Mouse (Mus musculus): ENCODE measurements around the gene Snrnp70. TPM values are rescaled to one million over a fixed set of nuclear protein-coding genes. Genes with fewer than 3 reads are reported as not detected.

Snrnp70 gene
- polyA plus RNA-seq (2016; fragmentation: Nextera tagmentation; extraction: Ambion mirVana): 285 and 300 TPM in 2 replicates

GRCm38 (mm10) chr7:45395578-45396336 lies at the start of gene Snrnp70:
Gene Snrnp70 (minus strand): TSS chr7:45395742.
- Histone ChIP-seq H3K9ac (peak within 1 kb of the TSS; percentile 93), H3K27ac (peak within 1 kb of the TSS; percentile 99), H3K9me3 (replicated peaks) (no peaks in the 10 kb centered on the region), H3K4me2 (replicated peaks) (peak within 1 kb of the TSS; percentile 84), H3K4me3 (peak within 1 kb of the TSS; percentile 86), H3K27me3 (no peaks in the 10 kb centered on the region), H3K36me3 (peaks cover 17% of the 10 kb centered on the region), H3K4me1 (peaks cover 19% of the 10 kb centered on the region)
- under 1% methylated on average over 60 of the region's 60 CpGs for WGBS
- peak; percentile 97 for ATAC-seq (ENCODE audit: low FRiP score)

DNA sequence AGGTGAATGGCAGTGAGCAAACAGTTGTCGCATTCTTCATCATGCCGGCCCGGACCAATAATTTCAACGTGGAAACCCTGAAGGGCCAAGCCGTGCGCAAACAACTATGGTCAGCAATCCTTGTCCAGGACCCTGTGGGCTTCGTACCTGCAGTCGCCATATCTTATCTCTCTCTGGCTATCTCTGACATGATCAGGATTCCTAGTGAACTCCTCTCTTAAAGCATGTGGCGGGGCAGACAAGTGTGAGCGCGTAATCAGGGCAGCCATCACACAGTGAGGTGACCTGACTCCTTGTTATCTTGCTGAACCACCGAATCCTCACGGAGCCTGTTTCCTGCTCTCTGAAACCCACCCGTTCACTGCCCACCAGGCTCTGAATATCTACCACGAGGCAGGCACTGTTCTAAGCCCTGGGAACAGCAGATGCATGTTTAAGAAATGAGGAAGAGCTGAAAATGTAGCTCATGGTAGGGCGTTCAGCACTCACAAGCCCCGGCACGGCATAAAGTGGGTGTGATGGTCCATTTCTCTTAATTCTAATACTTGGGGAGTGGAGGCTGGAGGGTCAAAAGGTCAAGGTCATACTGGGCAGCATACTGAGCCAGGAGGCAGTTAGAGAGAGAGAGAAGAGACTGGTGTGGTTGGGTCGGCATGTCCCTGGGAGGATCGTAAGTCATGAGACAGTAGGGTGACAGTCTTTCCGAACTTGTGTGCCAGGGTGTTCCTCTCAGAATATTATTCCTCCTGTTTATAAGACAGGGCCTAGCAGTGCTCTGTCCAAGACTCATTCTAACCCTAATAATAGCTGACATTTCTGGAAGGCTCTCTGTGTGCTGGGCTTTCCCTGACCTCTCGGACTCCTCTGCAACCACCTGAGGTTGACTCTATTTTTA lies 48.2 kb upstream of the Snrnp70 start:
- H3K9ac ChIP-seq: no peak overlapping the region

GRCm38 (mm10) chr7:45437521-45438276 lies 42.2 kb upstream of the Snrnp70 start, which contains the start of gene Ruvbl2:
Gene Ruvbl2 (minus strand): TSS chr7:45438096.
- ATAC-seq (ENCODE audit: low FRiP score): no peak
- Histone ChIP-seq H3K9me3 (replicated peaks) (no peaks in the 10 kb centered on the region), H3K27me3 (no peaks in the 10 kb centered on the region), H3K4me2 (replicated peaks) (peak within 1 kb of the TSS; percentile 24; the same call in 1 of the 2 replicates), H3K4me1 (peaks cover 39% of the 10 kb centered on the region), H3K9ac (no peak within 1 kb of the TSS; the same call in 1 of the 2 replicates), H3K4me3 (no peak within 1 kb of the TSS), H3K36me3 (peaks cover 19% of the 10 kb centered on the region), H3K27ac (no peak within 1 kb of the TSS)
- 28% methylated on average over 19 of the region's 19 CpGs for WGBS

More for the DNA sequence above, 48.2 kb upstream of the Snrnp70 start:
- Histone ChIP-seq H3K27me3 (no peaks in the 10 kb centered on the region), H3K4me1 (no peaks in the 10 kb centered on the region; the same call in 1 of the 2 replicates), H3K36me3 (peaks cover 52% of the 10 kb centered on the region), H3K27ac (no peak overlapping the region), H3K4me3 (no peak overlapping the region), H3K9me3 (replicated peaks) (no peaks in the 10 kb centered on the region), H3K4me2 (replicated peaks) (no peak overlapping the region)
- ATAC-seq (ENCODE audit: low FRiP score): no peak
- WGBS: 90% methylated on average over 22 of the region's 22 CpGs

DNA sequence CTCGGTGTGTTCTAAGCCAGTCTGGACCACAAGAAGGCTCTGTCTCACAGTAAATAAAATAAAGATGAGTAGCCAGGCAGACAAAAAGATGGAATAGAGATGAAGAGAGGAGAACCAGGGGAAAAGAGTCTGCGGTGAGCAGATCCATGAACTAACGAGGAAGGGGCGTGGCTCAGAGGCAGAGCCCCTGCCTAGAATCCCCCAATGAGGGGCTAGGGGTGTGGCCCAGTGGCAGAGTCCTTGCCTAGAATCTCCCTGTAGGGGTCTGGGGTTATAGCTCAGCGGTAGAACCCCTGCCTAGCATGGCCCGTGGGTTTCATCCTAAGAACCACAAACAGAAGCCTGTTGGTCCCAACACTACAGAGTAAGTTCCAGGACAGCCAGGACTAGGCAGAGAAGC lies 41.5 kb upstream of the Snrnp70 start:
- Histone ChIP-seq H3K9ac (no peak overlapping the region; the same call in 1 of the 2 replicates), H3K4me3 (no peak overlapping the region), H3K9me3 (replicated peaks) (no peaks in the 10 kb centered on the region), H3K4me2 (replicated peaks) (0 out of 2 replicates have a peak overlapping the region, but pooled peaks have one; percentile 24), H3K36me3 (peaks cover 15% of the 10 kb centered on the region), H3K4me1 (peaks cover 41% of the 10 kb centered on the region), H3K27ac (no peak overlapping the region), H3K27me3 (no peaks in the 10 kb centered on the region)
- ATAC-seq (ENCODE audit: low FRiP score): no peak
- WGBS: 25% methylated on average over 6 of the region's 6 CpGs

GRCm38 (mm10) chr7:45436444-45436843 lies 40.9 kb upstream of the Snrnp70 start:
- Histone ChIP-seq H3K36me3 (peaks cover 21% of the 10 kb centered on the region), H3K9ac (no peak overlapping the region), H3K27ac (no peak overlapping the region), H3K4me2 (replicated peaks) (no peak overlapping the region; the same call in 1 of the 2 replicates), H3K4me3 (no peak overlapping the region), H3K4me1 (peaks cover 43% of the 10 kb centered on the region), H3K9me3 (replicated peaks) (no peaks in the 10 kb centered on the region), H3K27me3 (no peaks in the 10 kb centered on the region)
- WGBS: 93% methylated on average over 5 of the region's 5 CpGs
- no peak for ATAC-seq (ENCODE audit: low FRiP score)

DNA sequence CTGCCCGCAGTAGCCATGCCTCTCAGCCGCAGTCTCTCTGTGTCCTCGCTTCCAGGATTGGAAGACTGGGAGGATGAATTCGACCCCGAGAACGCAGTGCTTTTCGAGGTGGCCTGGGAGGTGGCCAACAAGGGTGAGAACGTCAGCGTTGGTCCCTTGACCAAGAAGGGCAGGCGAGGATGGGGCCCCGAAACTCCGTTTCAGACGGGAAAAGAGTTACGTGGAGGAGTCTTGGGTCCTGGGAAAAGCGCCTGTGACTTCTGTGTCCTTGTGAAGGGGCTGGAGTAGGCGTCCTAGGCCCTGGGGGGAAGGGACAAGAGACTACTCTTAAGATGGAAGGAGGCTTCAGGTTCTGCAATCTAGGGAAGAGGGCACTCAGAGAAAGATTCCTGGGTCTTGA lies 39.5 kb upstream of the Snrnp70 start:
- no peaks in the 10 kb centered on the region for H3K9me3 ChIP-seq (replicated peaks)
- no peak for ATAC-seq (ENCODE audit: low FRiP score)
- H3K36me3 ChIP-seq: peaks cover 26% of the 10 kb centered on the region
- H3K4me3 ChIP-seq: peak overlapping the region; percentile 88
- peak overlapping the region; percentile 14; the same call in 1 of the 2 replicates for H3K27ac ChIP-seq
- WGBS: 5% methylated on average over 16 of the region's 16 CpGs
- no peaks in the 10 kb centered on the region for H3K27me3 ChIP-seq
- peaks cover 44% of the 10 kb centered on the region for H3K4me1 ChIP-seq
- peak overlapping the region; percentile 99 for H3K4me2 ChIP-seq (replicated peaks)
- peak overlapping the region; percentile 62 for H3K9ac ChIP-seq

DNA sequence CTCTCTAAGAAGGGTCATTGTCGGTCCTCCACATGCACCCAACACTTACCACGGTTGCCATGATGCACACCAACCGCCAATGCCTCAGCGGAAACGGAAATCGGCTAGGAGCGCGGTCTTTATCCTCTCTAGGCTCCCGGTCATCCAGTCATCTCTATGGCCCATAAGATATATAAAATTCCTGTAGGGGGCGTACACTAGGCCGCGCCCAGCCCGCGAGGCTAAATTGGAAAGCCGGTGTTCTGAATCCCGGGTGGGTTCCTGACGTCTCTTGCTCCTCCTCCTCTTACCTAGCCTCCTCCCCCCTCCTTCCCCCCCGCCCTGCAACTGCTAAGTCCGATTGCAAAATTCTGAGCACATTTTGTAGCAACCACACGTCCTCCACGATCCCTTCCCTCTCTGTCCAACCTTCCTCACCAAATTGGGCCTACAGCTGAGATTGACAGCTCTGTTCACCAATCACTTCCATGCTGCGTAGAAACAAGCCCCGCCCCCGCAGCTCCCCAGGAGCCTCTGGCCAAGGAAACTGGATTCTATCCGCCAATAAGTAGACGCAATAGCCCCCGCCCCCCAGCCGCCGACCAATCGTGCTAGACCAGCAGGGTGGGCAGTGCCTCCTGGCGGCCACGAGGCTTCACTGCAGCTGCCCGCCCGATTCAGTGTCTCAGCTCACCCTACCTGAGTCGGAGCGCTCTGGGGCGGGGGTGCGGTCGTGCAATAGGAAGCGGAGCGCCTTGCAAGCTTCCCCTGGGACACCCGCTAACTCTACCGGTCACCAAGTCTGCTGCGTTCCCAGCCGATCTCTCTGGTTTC lies 38.9 kb upstream of the Snrnp70 start, which contains the start of gene Gys1:
Gene Gys1, plus strand, starts transcription at position 642 of the 813 bp plus-strand sequence.
- ATAC-seq (ENCODE audit: low FRiP score): peak; percentile 97
- peaks cover 27% of the 10 kb centered on the region for H3K36me3 ChIP-seq
- peak within 1 kb of the TSS; percentile 92 for H3K27ac ChIP-seq
- peak within 1 kb of the TSS; percentile 89 for H3K9ac ChIP-seq
- peak within 1 kb of the TSS; percentile 88 for H3K4me3 ChIP-seq
- no peaks in the 10 kb centered on the region for H3K9me3 ChIP-seq (replicated peaks)
- peaks cover 44% of the 10 kb centered on the region for H3K4me1 ChIP-seq
- no peaks in the 10 kb centered on the region for H3K27me3 ChIP-seq
- under 1% methylated on average over 45 of the region's 45 CpGs for WGBS
- peak within 1 kb of the TSS; percentile 99 for H3K4me2 ChIP-seq (replicated peaks)

DNA sequence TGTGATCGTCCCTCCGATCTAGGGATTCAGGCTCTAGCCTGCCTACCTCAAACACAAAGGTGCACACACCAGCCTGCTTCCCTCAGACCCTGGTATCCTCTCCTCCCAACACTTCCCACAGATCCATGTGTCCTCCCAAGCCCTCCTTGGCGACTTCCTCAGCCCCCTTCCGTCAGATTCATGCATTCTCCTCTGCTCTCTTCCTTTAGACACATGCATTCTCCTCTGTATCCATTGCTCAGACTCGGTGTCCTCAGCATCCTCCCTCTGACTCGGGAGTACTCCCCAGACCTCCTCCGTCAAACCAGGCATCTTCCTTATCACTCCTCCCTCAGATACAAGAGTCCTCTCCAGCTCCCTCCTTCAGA lies 38.3 kb upstream of the Snrnp70 start:
- no peak; the same call in 1 of the 2 replicates for ATAC-seq (ENCODE audit: low FRiP score)
- peak overlapping the region; percentile 99 for H3K4me2 ChIP-seq (replicated peaks)
- H3K36me3 ChIP-seq: peaks cover 33% of the 10 kb centered on the region
- no peaks in the 10 kb centered on the region for H3K27me3 ChIP-seq
- H3K4me1 ChIP-seq: peaks cover 44% of the 10 kb centered on the region
- H3K27ac ChIP-seq: peak overlapping the region; percentile 92
- H3K9me3 ChIP-seq (replicated peaks): no peaks in the 10 kb centered on the region
- H3K4me3 ChIP-seq: peak overlapping the region; percentile 88
- peak overlapping the region; percentile 89 for H3K9ac ChIP-seq
- WGBS: 1% methylated on average over 7 of the region's 7 CpGs

DNA sequence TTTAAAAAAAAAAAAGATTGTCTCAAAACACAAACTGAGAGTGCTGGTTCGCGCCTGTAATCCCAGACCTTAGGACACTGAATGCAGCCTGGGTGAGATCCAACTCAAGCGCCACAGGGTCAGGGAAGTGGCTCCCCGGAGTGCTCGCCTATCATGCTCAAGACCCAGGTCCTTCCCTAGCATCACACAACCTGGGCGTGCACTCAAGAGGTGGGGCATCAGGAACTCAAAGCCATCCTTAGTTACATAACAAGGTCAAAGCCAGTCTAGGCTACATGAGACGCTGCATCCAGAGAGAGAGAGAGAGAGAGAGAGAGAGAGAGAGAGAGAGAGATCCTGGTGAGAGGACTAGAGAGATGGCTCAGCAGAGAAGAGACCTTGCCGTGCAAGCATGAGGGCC lies 31.0 kb upstream of the Snrnp70 start:
- Histone ChIP-seq H3K27ac (no peak overlapping the region), H3K36me3 (peaks cover 94% of the 10 kb centered on the region), H3K4me2 (replicated peaks) (no peak overlapping the region), H3K9ac (no peak overlapping the region), H3K4me1 (0 out of 2 replicates have a peak, but pooled peaks cover 3% of the 10 kb centered on the region), H3K4me3 (no peak overlapping the region), H3K27me3 (peaks cover under 1% of the 10 kb centered on the region), H3K9me3 (replicated peaks) (no peaks in the 10 kb centered on the region)
- 96% methylated on average over 8 of the region's 8 CpGs for WGBS
- no peak for ATAC-seq (ENCODE audit: low FRiP score)

- Histone ChIP-seq H3K4me3 (no peak overlapping the region), H3K4me1 (peaks cover 5% of the 10 kb centered on the region; the same call in 1 of the 2 replicates), H3K9ac (no peak overlapping the region), H3K9me3 (replicated peaks) (no peaks in the 10 kb centered on the region), H3K27ac (no peak overlapping the region), H3K4me2 (replicated peaks) (no peak overlapping the region), H3K27me3 (peaks cover 54% of the 10 kb centered on the region), H3K36me3 (peaks cover 56% of the 10 kb centered on the region)
- 89% methylated on average over 14 of the region's 14 CpGs for WGBS
- ATAC-seq (ENCODE audit: low FRiP score): no peak
These were observed 25.7 kb upstream of the Snrnp70 start for GRCm38 (mm10) chr7:45421194-45421593.

GRCm38 (mm10) chr7:45420615-45420919 lies 25.0 kb upstream of the Snrnp70 start, which contains the start of gene Lhb:
Gene Lhb (plus strand): TSS chr7:45420820.
- WGBS: 58% methylated on average over 6 of the region's 6 CpGs
- H3K27ac ChIP-seq: no peak within 1 kb of the TSS
- H3K4me2 ChIP-seq (replicated peaks): no peak within 1 kb of the TSS
- H3K9ac ChIP-seq: no peak within 1 kb of the TSS
- H3K27me3 ChIP-seq: peaks cover 61% of the 10 kb centered on the region
- H3K4me1 ChIP-seq: peaks cover 5% of the 10 kb centered on the region; the same call in 1 of the 2 replicates
- H3K36me3 ChIP-seq: peaks cover 51% of the 10 kb centered on the region
- H3K4me3 ChIP-seq: no peak within 1 kb of the TSS
- ATAC-seq (ENCODE audit: low FRiP score): no peak
- no peaks in the 10 kb centered on the region for H3K9me3 ChIP-seq (replicated peaks)
